Mouse (Mus musculus) layer of hippocampus, postnatal 25 days (tissue): ENCODE measurements at regions not wholly inside any gene's neighbourhood (a gene's known extent, or its start where the extent isn't known, plus 50 kb on each side); places are given as distances from the start of the nearest gene placed in this dataset.

Source experiments
- DNase-seq, 2 experiments: peaks; one replicate each; pipeline ENCODE4 v3.0.0; 2022; ENCODE audit warnings: mixed read lengths in 2 of 2, low spot score in 1 of 2; ENCODE audit errors: extremely low spot score in 1 of 2

DNA sequence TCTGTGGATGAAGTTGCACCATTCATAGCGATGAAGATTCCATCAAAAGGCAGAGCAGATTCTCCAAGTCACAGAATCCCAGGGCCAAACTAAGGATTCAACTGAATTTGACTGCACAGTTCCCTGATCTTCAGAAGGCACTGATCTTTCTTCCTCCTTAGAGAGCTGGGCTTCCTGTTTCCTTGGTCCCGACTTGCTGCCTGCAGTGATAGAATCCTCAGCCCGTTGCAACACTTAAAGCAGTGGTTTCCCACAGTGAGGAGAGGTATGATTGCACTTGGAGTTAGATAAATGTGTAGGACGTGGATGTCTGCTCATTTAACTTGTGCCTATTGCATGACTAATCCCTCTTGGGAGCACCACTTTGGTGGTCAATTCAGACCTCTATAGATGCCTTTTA lies 265.2 kb downstream of the Gm826 start:
- DNase-seq = no peak

DNA sequence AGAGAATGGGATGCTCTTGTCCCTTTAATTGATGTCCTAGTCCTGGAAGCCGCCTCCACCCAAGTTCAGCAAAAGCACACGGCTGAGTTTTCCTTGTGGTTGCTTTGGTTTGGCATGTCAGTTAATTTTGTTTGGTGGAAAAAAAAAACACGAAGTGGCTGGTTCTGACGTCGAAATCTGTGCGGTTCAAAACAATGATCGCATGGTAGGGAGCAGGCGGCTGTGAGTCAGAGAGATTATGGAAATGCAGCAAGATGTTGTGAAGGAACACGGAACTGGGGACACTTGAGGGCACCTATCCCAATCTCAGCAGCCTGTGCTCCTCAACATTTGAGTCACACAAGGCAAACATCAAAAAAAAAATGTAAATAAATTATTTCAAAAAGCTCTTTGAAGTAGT lies 266.1 kb downstream of the Gm826 start:
- DNase-seq = no peak

DNA sequence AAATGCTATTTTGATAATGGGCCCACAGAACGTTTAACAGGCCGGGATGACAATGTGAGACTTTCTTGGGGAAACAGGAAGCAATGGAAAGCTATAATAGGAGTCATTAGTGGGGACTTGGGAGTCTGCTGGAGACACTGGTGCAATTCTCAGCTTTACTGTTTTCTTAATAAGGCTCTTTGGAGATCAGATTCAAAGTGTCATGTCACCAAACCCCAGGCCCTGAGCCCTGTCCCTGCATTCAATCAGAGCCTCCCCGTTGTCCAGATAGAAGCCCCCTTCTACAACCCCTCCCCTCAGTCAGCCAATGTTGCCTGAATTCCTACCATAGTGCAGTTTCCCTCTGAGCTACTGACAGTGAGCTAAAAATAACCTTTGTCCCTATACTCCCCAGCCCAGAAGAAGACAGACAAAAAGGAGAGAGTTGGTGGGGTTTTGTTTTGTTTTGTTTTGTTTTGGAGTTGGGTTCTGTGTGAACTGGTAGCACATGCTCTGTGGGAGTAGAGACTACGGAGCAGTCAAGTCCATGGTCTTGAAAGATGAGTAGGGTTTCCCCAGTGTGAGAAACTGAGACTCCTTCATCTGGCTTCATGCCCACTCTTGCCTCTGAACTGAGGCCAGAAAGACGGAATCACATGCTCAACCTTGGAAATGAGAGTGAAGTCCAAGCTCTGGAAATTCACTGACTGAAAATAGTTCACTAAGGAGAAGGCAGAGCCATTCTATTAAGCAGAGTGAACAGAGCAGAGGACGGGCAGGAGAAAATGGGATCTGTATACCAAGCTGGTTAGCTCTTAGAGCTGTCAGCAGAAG lies 267.3 kb downstream of the Gm826 start:
- peak in 1 of 2 experiments; percentile 11 for DNase-seq

DNA sequence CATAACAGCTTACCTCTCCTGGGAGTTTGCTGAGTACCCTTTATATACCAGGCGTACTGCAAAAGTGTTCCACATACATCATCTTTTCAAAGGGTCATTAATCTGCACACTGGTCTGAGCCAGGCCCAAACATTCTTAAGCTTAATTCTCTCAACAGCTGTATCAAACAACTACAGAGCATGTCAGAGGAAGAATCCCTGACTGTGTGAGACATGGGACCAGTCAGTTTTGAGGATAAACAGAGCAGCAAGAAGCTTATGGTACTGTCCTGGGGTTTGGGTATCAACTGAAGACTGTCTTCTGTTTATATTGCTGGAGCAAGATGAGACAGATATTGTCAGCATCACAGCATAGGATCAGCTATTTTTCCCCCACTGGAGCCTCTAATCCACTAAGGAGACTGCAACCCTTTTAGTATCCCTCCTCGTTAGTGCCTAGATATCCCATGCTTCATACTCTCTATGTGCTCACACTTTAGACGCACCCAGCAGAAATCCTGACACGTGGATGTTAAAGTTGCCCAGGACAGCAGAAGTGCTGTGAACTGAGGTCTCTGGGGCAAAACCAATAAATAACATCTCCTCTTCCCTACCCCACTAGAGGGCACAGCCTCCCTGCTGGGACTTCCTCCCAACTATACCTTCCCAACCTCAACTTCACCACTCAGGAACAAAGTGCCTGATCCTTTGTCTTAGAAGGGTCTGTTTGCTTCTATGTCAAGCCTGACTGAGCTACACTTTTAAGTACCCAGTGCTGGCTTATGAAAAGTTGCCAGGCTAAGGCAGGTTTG lies 271.6 kb downstream of the Gm826 start:
- no peak for DNase-seq

DNA sequence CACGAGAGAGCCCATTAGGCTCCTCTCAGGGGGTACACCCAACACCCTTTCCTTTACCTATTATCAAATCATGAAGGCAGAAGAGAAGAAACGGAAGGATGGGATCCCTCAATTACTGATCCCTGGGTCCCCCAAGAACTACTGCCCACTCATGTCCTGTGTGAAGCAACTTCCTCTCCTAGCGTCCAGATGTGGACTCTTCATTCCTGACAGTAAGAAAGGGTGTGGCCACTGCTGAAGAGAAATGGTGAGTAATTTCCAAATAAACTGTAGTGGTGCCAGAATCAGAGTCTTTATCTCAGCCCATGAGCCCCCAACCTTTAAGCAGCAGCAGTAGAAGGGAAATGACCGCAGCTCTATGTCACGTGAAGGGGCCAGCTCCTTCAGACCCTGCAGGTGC lies 273.9 kb downstream of the Gm826 start:
- DNase-seq = no peak

DNA sequence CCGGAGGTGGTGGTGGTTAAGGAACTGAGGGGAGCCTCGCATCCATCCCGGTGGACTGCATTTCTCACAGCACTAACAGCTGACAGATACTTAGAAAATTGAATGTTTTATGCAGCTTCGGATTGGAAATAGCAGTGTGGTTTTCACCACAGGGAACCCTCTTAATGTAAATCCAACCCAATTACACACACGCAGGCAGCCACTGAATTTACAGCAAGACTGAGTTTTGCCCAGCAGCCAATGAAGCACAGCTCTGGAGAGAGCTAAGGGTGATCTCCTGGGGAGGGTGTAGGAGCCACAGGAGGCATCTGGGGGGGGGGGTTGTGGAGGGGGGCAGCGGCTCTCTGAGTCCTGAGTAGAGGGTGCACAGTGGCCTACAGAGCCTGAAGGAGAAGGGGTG lies 276.8 kb downstream of the Gm826 start:
- no peak for DNase-seq

DNA sequence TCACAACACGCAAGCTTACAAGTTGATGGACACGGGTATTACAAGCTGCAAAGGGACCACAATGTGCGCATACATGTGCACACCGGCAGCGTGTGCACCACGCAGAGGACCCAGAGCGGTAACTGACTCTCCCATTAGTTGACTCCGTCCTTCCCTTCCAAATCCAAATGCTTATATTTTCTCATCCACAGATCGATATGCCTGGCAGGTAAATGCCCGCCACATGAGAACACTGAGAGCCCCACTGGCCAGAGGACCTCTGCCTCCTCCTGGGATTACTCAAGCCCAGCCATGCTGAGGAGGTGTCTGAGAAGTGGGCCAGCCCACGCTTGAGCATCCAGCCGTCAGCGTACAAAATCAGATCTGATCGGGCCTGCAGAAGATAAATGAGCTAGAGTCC lies 279.6 kb downstream of the Gm826 start:
- DNase-seq = no peak

DNA sequence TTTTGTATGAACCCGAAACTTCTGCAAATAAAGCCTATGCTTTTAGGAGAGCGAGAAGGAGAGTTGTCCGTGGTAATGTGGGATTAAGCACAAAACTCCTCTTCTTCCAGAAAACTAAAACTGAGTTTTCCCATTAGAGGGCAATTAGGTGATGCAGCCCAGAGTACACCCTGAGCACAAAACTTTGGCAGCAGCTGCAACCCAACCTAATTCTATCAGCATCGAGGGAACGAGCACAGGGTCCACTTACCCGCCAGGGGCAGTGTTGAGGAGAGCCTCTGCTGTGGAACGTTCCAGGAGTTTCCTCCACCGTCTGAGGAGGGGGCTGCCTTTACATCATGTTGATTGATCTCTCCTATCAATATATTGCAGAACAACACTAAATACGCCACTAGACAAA lies 285.7 kb downstream of the Gm826 start:
- no peak for DNase-seq

DNA sequence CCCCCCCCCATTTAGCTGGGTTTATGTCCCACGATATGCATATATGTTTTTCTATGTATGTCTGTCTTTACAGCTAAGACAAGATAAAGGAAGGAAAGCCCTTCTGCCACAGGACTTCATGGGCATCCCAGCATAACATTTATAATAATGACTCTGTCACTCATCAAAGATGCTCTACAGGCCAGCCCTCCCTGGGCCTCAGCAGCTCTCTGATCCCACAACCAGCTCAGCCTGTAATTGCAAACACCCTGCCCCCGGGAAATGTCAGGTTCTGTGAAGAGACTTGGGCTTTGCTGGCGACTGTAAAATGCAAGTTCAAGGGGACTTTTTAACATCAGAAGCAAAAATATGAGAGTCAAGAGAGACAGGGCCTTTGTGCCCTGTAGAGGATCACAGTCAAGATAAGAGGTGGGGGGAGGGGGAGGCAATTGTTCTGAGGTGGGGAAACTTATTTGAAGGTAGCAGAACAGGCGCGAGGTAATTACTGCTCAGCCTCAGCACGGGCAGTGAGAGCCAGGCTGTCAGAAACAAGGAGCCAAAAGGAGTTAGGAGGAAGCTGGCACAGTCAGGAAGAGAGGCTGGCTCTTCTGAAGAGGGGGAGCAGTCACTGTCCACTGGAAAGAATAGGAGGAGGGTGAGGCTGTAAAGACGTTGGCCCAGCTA lies 286.9 kb downstream of the Gm826 start:
- DNase-seq = no peak

DNA sequence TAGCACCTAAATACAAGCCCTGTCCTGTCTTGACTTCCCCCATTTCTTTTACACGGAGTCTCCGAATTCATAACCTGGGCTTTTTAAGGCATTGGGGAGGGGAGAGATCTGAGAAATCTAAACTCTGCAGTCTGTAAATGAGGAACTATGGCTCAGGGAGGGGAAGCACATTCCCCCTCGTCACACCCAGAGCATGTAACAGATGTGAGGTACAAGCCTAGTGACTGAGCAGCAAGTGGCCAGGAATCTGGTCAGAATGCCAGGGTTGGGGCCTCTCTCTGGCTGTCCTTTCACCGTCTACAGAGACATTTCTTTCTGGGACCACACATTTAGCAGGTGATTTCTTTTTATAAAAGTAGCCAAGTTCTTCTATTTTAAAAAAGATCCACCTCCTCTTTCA lies 289.4 kb downstream of the Gm826 start:
- no peak for DNase-seq

DNA sequence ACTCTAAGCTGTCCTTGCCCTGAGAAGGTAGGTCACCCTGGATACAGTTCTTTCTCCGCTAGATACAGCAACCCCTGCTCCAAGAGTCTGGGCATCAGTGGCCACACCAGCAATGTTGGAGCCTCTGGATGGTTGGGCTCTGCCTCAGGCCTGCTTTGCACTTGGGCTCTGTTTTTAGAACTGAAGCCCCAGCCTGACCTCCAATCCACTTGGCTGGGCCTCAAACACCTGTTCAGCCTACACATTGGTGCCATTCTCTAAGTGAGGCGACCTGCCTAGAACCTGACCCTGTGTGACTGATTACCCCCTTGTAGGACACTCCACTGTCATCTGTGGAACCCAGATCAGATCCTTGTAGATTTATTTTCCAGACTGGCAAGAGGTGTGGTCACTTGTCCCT lies 289.8 kb downstream of the Gm826 start:
- DNase-seq = no peak

DNA sequence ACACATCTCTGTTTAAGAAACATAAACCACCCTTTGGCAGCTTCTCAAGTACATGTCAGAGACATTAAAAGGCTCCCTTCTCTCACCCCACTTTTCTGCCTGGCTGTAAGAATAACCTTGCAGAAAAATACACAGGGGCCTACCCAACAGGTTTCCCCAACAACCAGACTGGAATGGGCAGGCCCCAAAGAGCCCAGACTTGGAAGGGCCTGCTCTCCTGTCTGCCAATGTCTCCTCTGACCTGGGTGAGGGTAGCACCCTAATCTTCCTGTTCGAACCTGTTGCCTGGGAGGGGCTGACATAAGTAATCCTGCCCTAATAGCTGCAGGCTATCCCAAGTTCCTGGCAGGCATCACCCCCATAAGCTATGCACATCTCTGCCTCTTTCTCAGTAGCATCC lies 304.5 kb downstream of the Gm826 start:
- no peak for DNase-seq

DNA sequence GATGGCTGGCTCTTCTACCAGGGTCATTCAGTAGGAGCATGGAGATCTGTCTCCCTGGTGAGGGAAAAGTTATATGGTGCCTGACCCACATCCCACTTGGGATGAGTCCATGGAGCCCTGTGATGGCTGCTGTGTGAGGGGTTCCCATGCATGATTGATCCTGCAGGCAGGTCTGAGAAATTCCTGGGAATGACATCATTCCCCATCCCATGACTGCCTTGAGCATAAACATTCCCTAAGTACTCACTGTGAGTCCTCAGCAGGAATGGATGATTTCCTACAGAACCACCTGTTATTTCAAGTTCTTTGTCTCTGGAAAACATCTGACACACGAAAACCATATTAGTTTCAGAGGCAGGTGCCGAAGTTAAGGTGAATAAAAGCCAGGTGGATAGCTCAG lies 305.5 kb downstream of the Gm826 start:
- no peak for DNase-seq

DNA sequence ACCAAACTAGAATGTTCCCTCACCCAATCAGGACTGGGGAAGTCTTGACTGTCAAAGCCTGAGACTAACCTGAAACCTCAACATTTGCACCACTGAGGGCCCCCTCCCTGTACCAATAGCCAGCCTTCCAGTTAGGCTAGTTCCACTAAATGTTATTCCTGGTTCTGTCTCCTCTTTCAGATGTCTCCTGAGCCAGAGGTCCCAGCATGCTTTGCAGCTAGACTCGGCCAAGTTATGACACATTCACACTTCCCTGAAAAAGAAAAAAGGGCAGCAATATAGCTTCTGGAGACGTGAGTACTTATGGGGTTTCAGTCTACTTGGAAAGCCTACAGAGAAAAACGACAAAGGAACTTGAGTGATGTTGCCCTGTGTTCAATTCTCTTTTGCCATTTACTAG lies 308.1 kb downstream of the Gm826 start:
- no peak for DNase-seq

DNA sequence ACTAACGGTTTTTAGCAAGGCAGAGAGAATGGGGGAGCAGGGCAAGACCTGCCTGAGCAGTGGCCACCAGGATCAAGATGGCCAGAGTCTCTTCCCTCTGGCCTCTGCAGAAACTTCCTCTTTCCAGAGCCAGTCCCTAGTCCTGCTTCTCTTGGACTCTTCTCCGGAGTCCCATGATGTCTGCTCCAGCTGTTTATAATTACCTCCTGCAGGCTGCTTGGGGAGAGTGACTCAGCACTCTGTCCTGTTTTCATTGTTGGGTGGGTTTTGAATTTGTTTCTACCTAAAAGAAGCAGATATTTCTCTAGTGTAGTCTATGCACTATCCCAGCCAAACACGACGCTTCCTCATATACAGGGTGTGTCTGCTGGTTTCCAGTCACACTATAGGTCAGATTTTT lies 312.4 kb downstream of the Gm826 start:
- no peak for DNase-seq

DNA sequence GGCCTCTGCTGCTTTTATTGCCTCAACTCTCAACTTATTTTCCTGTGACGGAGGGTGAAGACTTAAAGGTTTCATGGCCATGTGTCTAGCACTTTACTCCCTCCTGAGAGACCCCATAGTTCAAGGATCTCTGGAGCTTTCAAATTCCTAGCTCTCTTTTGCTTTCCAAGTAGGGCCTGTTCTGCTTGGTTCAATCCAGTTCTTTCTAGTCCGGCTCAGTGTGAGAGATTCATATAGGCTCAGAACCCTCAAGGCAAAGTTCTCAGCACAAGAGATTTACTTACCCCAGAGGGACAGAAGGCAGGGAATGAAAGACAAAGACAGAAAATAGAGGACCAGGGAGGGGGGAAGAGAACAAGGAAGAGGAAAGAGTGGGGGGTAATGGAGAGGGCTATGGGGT lies 313.1 kb downstream of the Gm826 start:
- no peak for DNase-seq

DNA sequence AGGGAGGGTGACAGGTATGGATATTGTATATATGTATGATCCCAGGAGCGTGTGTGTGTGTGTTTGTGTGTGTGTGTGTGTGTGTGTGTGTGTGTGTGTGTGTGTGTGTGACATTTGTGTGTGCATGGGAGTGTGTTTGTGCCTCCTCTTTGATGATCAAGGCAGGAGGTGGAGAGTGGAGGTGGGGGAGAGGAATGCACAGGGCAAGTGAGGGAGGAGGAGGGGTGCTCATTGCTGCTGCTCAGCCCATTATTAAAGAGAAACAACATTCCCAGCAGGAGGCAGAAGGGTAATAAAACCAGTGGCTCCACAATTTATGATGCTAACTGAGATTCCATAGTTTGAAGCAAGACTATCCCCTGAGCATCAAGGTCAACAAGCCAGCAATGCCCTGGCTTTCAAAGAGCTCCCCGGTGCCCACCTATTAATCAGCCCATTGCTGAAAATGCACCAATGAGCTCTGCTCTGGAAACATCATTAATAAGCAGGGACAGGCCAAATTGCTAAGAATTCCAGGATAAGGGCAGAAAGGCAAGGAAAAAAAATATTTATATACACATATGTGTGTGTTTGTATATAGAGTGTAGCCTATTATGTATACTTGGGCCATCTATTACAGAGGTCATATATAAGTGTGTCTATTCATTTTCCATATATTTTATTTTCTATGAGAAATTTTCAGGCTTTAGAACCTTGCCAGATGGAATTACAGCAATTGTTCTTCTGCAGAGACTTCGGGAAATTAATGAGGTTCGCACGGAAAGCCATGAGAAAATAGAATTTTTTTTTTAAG lies 316.7 kb downstream of the Gm826 start:
- DNase-seq = no peak

DNA sequence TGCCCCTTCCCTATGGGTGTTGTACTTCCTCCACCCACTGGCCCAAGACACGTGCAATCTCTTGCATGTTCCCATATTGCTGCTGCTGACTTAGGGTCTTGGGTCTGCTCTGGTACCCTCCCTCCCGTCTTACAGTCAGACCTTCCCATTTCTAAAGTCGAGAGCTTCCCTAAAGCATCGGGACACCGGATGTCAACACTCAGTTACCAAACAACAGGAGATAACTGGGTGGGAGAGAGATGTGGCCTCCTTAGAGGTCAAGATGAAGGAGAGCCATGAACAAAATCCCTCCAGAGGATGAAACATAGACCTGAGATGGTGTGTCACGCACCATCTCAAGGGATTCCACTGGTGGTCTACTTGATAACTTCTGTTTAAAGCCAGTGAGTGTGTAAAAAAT lies 322.5 kb downstream of the Gm826 start:
- DNase-seq = no peak

DNA sequence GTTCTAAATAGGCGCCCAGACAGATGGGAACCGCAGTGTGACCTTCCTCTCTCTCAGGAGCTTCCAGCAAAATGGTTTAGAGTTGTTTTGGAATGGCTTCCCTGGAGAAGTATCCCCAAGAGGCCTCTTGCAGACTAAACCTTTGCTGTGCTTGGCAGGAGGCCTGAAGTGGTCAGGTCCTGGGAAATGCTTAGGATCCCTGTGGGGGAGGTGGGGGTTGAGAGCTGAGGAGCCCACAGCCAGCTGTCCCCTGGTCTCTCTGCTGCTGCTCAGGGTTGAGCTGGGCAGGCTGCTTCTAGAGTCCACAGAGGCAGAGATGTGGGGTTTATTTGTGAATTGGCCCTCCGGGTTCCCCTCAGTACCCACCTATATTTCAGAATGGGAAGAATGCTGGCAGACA lies 331.3 kb downstream of the Gm826 start:
- no peak for DNase-seq

DNA sequence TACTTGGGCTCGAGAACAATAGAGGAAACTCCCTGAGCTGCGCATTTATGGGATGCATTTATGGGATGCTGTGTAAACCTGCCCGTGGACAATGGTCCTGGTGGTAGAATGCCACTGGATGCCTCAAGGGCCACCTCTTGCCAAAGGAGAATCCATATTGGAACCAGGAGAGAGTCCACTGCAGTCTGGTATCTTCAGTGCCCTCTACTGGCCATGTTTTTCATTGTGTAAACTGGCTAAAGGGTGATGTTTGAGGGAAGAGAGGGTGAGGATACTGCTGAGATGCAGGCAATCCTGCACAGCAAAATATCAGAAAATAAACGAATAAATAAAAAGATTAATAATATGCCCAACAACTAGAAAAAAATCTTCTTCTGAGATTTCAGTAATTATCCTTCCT lies 333.5 kb downstream of the Gm826 start:
- DNase-seq = peak in 1 of 2 experiments; percentile 17

DNA sequence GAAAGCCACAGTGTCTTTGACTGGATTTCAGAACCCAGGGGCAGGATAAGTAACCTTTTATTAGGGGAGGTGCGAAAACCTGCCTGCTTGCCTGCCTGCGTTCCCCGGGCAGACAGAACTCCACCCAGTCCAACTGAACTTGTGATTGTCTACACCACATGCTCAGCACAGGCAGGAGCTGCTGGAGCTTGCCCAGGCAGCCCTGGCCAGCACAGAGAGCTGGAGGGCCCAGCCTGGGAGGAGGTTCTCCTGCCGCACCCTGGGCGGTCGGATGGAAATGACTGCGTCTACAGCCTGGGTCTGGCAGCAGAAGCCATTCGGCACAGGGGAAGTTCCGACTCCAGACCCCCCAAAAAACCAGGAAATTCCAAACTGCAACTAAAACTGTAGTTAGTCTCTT lies 336.6 kb downstream of the Gm826 start:
- no peak for DNase-seq
